Mouse (Mus musculus): ENCODE measurements around the gene Gm10647. TPM values are rescaled to one million over a fixed set of nuclear protein-coding genes. Genes with fewer than 3 reads are reported as not detected.
"Not testable (repeated sequence)": the region's sequence is repeated elsewhere in the genome, so short reads cannot be mapped to it uniquely, and the experiment has no call there.

Gene Gm10647
- polyA plus RNA-seq, 1 experiment = 0.49 TPM

GRCm38 (mm10) chr9:66813392-66813791, 16.6 kb downstream of the Gm10647 start:
- Histone ChIP-seq H3K27me3 (ENCODE audit: control insufficient read depth, insufficient read depth, low read length, poor library complexity, severe bottlenecking) (no peaks in the 10 kb centered on the region), H3K27ac (ENCODE audit: insufficient read depth, low read length) (no peak overlapping the region), H3K4me1 (ENCODE audit: control insufficient read depth, insufficient read depth, low read length) (no peaks in the 10 kb centered on the region), H3K9me3 (replicated peaks; ENCODE audit: control insufficient read depth, insufficient read depth, low read length, poor library complexity, severe bottlenecking) (no peaks in the 10 kb centered on the region), H3K4me3 (ENCODE audit: low read depth, low read length) (no peak overlapping the region), H3K36me3 (ENCODE audit: control insufficient read depth, insufficient read depth, low read length, poor library complexity, severe bottlenecking) (no peaks in the 10 kb centered on the region), H3K9ac (ENCODE audit: low read depth, poor library complexity, severe bottlenecking) (no peak overlapping the region)
- no peak for TF ChIP-seq EP300 (IDR thresholded peaks at IDR 0.05; ENCODE audit: insufficient read depth, low read depth, low read length)
- TF ChIP-seq POLR2A (IDR thresholded peaks at IDR 0.05; ENCODE audit: insufficient read depth, low read length) = no peak
- no peak for TF ChIP-seq CTCF (IDR thresholded peaks at IDR 0.05; ENCODE audit: low read depth, low read length)

- Histone ChIP-seq H3K9ac (ENCODE audit: low read depth, poor library complexity, severe bottlenecking) (no peak overlapping the region), H3K36me3 (ENCODE audit: control insufficient read depth, insufficient read depth, low read length, poor library complexity, severe bottlenecking) (no peaks in the 10 kb centered on the region), H3K9me3 (replicated peaks; ENCODE audit: control insufficient read depth, insufficient read depth, low read length, poor library complexity, severe bottlenecking) (no peaks in the 10 kb centered on the region), H3K27me3 (ENCODE audit: control insufficient read depth, insufficient read depth, low read length, poor library complexity, severe bottlenecking) (no peaks in the 10 kb centered on the region), H3K4me1 (ENCODE audit: control insufficient read depth, insufficient read depth, low read length) (no peaks in the 10 kb centered on the region), H3K27ac (ENCODE audit: insufficient read depth, low read length) (no peak overlapping the region), H3K4me3 (ENCODE audit: low read depth, low read length) (no peak overlapping the region)
- no peak for TF ChIP-seq POLR2A (IDR thresholded peaks at IDR 0.05; ENCODE audit: insufficient read depth, low read length)
- no peak for TF ChIP-seq EP300 (IDR thresholded peaks at IDR 0.05; ENCODE audit: insufficient read depth, low read depth, low read length)
- no peak for TF ChIP-seq CTCF (IDR thresholded peaks at IDR 0.05; ENCODE audit: low read depth, low read length)
Observed at GRCm38 (mm10) chr9:66820996-66821395, 24.2 kb downstream of the Gm10647 start.

GRCm38 (mm10) chr9:66822255-66822654, 25.4 kb downstream of the Gm10647 start:
- not testable (repeated sequence) for H3K4me3 ChIP-seq (ENCODE audit: low read depth, low read length); H3K27me3 ChIP-seq (ENCODE audit: control insufficient read depth, insufficient read depth, low read length, poor library complexity, severe bottlenecking); H3K9ac ChIP-seq (ENCODE audit: low read depth, poor library complexity, severe bottlenecking); H3K4me1 ChIP-seq (ENCODE audit: control insufficient read depth, insufficient read depth, low read length); H3K36me3 ChIP-seq (ENCODE audit: control insufficient read depth, insufficient read depth, low read length, poor library complexity, severe bottlenecking); H3K27ac ChIP-seq (ENCODE audit: insufficient read depth, low read length); H3K9me3 ChIP-seq (replicated peaks; ENCODE audit: control insufficient read depth, insufficient read depth, low read length, poor library complexity, severe bottlenecking)

GRCm38 (mm10) chr9:66825990-66826389, 29.2 kb downstream of the Gm10647 start:
- Histone ChIP-seq H3K9ac (ENCODE audit: low read depth, poor library complexity, severe bottlenecking) (no peak overlapping the region), H3K4me1 (ENCODE audit: control insufficient read depth, insufficient read depth, low read length) (no peaks in the 10 kb centered on the region), H3K27ac (ENCODE audit: insufficient read depth, low read length) (no peak overlapping the region), H3K36me3 (ENCODE audit: control insufficient read depth, insufficient read depth, low read length, poor library complexity, severe bottlenecking) (no peaks in the 10 kb centered on the region), H3K27me3 (ENCODE audit: control insufficient read depth, insufficient read depth, low read length, poor library complexity, severe bottlenecking) (no peaks in the 10 kb centered on the region), H3K9me3 (replicated peaks; ENCODE audit: control insufficient read depth, insufficient read depth, low read length, poor library complexity, severe bottlenecking) (no peaks in the 10 kb centered on the region), H3K4me3 (ENCODE audit: low read depth, low read length) (no peak overlapping the region)
- TF ChIP-seq EP300 (IDR thresholded peaks at IDR 0.05; ENCODE audit: insufficient read depth, low read depth, low read length) = no peak
- no peak for TF ChIP-seq POLR2A (IDR thresholded peaks at IDR 0.05; ENCODE audit: insufficient read depth, low read length)
- TF ChIP-seq CTCF (IDR thresholded peaks at IDR 0.05; ENCODE audit: low read depth, low read length) = no peak

GRCm38 (mm10) chr9:66832366-66832908, 35.6 kb downstream of the Gm10647 start:
- Histone ChIP-seq H3K9ac (ENCODE audit: low read depth, poor library complexity, severe bottlenecking) (no peak overlapping the region), H3K27ac (ENCODE audit: insufficient read depth, low read length) (no peak overlapping the region), H3K27me3 (ENCODE audit: control insufficient read depth, insufficient read depth, low read length, poor library complexity, severe bottlenecking) (peaks cover 2% of the 10 kb centered on the region; the same call in 1 of the 2 replicates), H3K36me3 (ENCODE audit: control insufficient read depth, insufficient read depth, low read length, poor library complexity, severe bottlenecking) (no peaks in the 10 kb centered on the region), H3K4me1 (ENCODE audit: control insufficient read depth, insufficient read depth, low read length) (no peaks in the 10 kb centered on the region), H3K4me3 (ENCODE audit: low read depth, low read length) (no peak overlapping the region), H3K9me3 (replicated peaks; ENCODE audit: control insufficient read depth, insufficient read depth, low read length, poor library complexity, severe bottlenecking) (no peaks in the 10 kb centered on the region)
- TF ChIP-seq EP300 (IDR thresholded peaks at IDR 0.05; ENCODE audit: insufficient read depth, low read depth, low read length) = no peak
- no peak for TF ChIP-seq CTCF (IDR thresholded peaks at IDR 0.05; ENCODE audit: low read depth, low read length)
- TF ChIP-seq POLR2A (IDR thresholded peaks at IDR 0.05; ENCODE audit: insufficient read depth, low read length) = no peak

- TF ChIP-seq EP300 (IDR thresholded peaks at IDR 0.05; ENCODE audit: insufficient read depth, low read depth, low read length) (no peak), POLR2A (IDR thresholded peaks at IDR 0.05; ENCODE audit: insufficient read depth, low read length) (no peak), CTCF (IDR thresholded peaks at IDR 0.05; ENCODE audit: low read depth, low read length) (no peak)
- peaks cover 2% of the 10 kb centered on the region; the same call in 1 of the 2 replicates for H3K27me3 ChIP-seq (ENCODE audit: control insufficient read depth, insufficient read depth, low read length, poor library complexity, severe bottlenecking)
- no peaks in the 10 kb centered on the region for H3K36me3 ChIP-seq (ENCODE audit: control insufficient read depth, insufficient read depth, low read length, poor library complexity, severe bottlenecking)
- H3K27ac ChIP-seq (ENCODE audit: insufficient read depth, low read length) = no peak overlapping the region
- H3K4me1 ChIP-seq (ENCODE audit: control insufficient read depth, insufficient read depth, low read length) = no peaks in the 10 kb centered on the region
- peak overlapping the region; percentile 97 for H3K4me3 ChIP-seq (ENCODE audit: low read depth, low read length)
- no peaks in the 10 kb centered on the region for H3K9me3 ChIP-seq (replicated peaks; ENCODE audit: control insufficient read depth, insufficient read depth, low read length, poor library complexity, severe bottlenecking)
- H3K9ac ChIP-seq (ENCODE audit: low read depth, poor library complexity, severe bottlenecking) = peak overlapping the region; percentile 26; the same call in 1 of the 2 replicates
Observed at GRCm38 (mm10) chr9:66833851-66834250, 37.0 kb downstream of the Gm10647 start.
